Mouse (Mus musculus) skeletal muscle tissue, adult 2 months (tissue): ENCODE measurements at regions not wholly inside any gene's neighbourhood (a gene's known extent, or its start where the extent isn't known, plus 50 kb on each side); places are given as distances from the start of the nearest gene placed in this dataset.

Experiments
- DNase-seq: peaks from one replicate; pipeline ENCODE4 v3.0.0-alpha.2; 2012; ENCODE audit warnings: low read depth, low spot score

GRCm38 (mm10) chr6:102977122-102977521 is 404.2 kb upstream of the Cntn3 start:
- DNase-seq, result no peak

DNA sequence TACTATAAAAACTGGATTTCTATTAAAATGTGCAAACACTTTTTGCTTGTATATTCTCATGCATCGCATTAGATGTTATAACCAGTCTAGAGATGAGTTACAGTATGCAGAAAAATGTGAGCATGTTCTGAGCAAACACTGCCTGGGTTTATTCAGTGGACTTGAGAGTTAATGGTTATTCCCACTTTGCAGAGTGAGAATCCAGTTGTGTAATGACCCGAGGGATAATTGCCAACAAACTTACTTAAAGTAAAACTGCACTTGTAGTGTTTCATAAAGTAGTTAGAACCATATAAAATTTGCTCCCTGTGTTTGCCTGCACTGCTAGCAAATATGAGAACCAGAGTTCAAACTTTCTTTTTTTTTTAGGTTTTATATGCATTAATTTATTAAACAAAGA is 450.4 kb upstream of the Cntn3 start:
- no peak for DNase-seq

GRCm38 (mm10) chr6:103024006-103024405 is 451.1 kb upstream of the Cntn3 start:
- DNase-seq, result peak; percentile 36

- DNase-seq, result no peak
Measured at GRCm38 (mm10) chr6:103028150-103028549, 455.2 kb upstream of the Cntn3 start.

DNA sequence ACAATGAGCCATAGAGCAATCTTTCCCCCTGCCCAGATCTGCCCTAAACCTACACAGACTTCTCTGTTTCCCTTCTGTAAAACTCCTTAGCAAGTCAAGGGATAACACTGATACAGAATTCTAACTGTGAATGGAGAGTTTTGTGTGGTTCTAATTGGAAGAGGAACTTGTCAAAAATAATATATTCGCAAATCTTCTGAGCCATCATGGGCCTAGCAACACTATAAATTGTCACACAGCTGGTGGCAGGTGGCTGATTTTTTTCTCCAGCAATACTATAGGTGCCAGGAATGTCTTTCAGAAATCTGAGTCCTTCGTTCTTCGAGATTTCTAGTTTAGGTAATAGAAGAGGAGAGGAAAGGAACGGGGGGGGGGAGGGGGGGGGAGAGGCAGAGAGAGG is 460.5 kb upstream of the Cntn3 start:
- no peak for DNase-seq

GRCm38 (mm10) chr6:103033919-103034318 is 461.0 kb upstream of the Cntn3 start:
- no peak for DNase-seq

- no peak for DNase-seq
Measured at GRCm38 (mm10) chr6:103060591-103060990, 449.8 kb upstream of the Chl1 start.

GRCm38 (mm10) chr6:103106189-103106588 is 404.2 kb upstream of the Chl1 start:
- no peak for DNase-seq

DNA sequence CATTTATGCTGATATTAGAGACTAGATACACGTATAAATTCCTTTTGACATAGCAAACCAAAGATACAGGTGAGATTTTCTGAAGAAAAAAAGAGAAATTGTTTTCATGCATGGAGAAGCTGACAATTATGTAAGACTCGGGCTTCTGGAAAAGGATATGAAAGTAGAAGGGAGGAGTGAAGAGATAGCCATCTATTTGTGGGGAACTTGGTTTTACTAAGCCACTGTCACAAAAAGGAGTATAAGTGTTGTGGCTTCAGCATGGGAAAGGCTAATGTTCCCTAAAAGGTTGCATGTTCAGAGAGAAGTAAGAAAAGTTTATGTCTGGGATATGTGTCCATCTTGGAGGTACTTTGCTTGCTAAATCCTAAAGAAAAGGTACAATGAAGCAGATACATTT is 390.8 kb upstream of the Chl1 start:
- DNase-seq, result no peak

- DNase-seq, result no peak
Measured at GRCm38 (mm10) chr6:103140851-103141250, 369.5 kb upstream of the Chl1 start.

DNA sequence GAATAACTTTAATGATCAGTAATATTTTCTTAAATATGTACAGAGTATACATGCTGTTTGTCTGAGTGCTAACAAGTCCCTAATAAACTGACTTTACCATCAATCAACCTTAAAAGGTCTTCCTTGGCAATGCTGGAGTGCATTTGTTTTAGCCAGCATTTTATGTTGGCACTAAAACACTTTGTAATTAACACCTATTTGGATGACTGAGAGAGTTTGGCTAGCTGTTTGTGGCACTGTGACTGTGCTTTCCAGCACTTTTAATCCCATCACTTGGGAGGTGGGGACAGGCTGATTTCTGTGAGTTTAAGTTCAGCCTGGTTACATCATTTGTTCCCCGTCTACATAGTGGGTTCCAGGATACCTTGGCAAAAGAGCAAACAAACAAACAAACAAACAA is 332.5 kb upstream of the Chl1 start:
- DNase-seq, result no peak

DNA sequence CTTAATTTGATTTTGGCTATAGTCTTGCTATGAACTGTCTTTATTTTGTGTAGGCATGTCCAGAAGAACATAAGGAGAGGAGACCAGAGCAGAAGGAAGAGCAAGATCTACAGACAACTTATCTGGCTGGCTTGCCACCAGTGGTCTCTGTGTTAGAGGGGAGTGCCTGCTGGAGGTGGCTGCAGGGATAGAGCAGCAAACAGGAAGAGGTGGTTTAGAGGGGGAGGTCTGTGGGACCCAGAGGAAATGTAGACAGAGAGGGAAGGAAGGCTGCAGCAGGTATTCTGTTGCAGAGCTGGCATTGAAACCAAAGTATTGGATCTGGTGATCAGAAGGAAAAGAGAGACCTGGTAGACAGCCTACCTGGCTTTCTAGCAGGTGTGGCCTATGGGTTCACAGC is 327.0 kb upstream of the Chl1 start:
- no peak for DNase-seq

GRCm38 (mm10) chr6:103196838-103197237 is 313.5 kb upstream of the Chl1 start:
- no peak for DNase-seq

- DNase-seq, result no peak
Measured at GRCm38 (mm10) chr6:103201605-103202004, 308.8 kb upstream of the Chl1 start.

GRCm38 (mm10) chr6:103209202-103209601 is 301.2 kb upstream of the Chl1 start:
- no peak for DNase-seq

GRCm38 (mm10) chr6:103213160-103213559 is 297.2 kb upstream of the Chl1 start:
- DNase-seq, result peak; percentile 5

DNA sequence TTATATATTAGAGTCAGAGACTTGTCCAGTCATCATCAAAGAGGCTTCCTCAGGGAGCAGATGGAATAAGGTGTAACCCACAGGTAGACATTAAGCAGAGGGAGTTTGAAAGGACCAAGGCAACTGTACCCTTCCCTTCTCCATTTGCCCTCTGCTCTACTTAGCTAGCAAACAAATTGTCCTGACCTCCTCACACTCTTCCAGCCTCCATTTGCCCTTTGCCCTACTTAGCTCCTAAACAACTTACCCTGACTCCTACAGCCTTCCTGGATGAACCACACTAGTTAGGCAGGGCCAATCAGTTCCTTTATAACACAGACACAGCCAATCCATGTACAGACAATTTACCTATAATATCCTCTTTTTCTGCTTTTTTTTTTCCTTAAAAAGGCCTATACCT is 273.5 kb upstream of the Chl1 start:
- DNase-seq, result no peak

DNA sequence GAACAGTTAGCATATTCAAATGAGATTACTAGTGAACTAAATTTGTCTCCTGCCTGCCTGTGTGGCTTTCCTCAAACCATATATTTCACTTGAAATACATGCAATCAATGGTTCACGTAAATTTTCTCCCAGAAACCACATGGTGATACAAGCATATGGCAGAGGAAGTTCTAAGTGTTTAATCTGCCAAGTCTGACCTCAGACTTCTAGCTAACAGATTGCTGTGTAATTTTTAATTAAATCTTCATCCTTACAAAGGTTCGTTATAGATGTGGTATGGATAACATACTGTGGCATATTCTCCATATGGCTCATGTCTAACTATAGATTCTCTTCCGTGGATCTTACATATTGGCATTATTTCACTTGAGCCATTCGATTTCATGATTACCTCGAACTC is 241.4 kb upstream of the Chl1 start:
- no peak for DNase-seq

DNA sequence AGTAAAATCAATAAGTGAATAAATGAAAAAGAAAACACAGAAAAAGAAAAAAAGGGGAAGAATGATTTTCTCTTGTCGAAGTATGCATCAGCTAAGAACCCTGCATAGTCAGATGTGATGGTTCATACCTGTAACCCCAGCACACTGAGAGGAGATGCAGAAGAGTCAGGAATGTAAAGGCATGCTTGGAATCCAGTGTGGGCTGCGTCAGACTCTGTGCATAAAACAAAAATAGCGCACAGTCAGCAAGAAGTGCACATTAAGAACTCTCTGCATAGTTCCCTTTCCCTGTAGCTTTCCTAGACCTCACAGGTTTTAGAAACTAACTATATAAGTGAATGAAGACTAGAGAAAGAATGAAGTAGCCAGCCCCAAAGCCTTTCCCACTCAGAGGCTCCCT is 238.2 kb upstream of the Chl1 start:
- DNase-seq, result no peak

DNA sequence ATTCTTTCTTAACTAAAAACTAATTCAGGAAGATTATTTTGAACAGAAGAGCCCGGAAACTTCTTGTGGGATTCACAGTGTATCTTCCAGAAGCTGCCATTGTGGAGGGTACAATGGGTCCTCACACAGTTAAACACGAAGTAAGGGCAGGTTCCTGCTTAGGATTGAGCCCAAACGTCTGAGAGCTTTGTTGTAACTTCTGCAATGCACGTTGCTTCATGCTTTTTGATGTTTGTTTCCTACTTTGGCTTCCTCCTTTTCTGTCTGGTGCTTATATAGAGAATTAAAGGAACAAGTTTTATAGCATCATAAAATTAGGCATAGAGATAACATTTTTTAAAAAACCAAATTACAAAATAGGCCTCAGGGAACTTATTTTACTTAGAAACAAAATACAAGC is 235.3 kb upstream of the Chl1 start:
- DNase-seq, result no peak

DNA sequence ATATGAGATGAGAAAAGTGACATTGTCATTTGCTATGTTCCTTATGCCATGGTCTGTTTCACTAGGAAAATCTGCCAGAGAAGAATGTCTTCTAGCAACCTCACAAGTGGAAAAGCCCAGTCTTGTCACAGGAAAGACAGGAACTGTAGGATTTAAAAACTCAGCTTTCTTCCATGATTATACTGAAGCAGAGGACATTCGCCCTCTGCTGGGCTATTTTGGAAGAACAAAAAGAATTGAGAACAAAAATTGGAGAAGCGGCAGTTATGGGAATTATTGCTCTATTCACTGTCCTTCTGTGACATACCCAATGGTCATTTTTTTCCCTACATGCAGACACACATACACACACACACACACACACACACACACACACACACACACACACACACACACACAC is 234.9 kb upstream of the Chl1 start:
- no peak for DNase-seq

GRCm38 (mm10) chr6:103296015-103296414 is 214.4 kb upstream of the Chl1 start:
- no peak for DNase-seq

GRCm38 (mm10) chr6:103306420-103307249 is 203.8 kb upstream of the Chl1 start:
- DNase-seq, result peak; percentile 4

- DNase-seq, result no peak
Measured at GRCm38 (mm10) chr6:103307250-103307580, 203.2 kb upstream of the Chl1 start.
